Mouse (Mus musculus) c-Kit-negative CD71-positive TER-119-positive erythroid progenitor cells, embryonic 14.5 days (primary cell): ENCODE data around the gene D5Ertd579e.

Source experiments
- DNase-seq: peaks from one replicate; pipeline ENCODE4 v3.0.0-alpha.2; 2013; ENCODE audit warnings: low read depth, low spot score

The D5Ertd579e gene

DNA sequence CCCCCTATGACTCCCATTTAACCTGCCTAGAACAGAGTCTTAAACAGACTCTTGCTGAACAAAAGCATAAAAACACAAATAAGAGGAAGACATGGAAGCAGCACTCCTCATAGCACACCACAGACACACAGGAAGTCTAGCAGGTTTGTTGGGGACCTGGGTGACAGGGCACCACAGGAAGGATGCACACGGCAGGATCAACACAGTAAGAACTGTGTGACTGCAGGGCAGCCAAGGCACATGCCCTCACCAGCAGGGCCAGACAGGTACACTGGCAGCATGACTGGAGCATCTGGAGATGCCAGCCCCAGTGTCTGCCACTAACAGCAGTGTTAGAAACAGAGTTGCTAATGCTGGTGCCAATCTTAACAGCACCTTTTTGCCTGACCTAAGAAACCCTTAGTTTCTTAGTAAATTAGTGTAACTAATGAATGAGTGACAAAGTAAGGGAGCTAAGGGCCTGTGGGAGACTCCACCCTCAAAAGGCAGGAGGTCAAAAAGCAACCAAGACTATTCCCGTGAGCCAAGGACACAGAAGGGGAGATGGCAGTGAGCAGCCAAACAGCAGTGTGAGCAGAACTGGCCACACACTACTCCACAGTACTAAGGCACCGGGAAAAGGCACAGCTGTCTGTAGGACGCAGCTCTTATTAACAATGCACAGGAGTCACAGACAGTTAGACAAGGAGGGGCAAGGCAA lies 125.1 kb downstream of the D5Ertd579e start:
- DNase-seq = no peak

DNA sequence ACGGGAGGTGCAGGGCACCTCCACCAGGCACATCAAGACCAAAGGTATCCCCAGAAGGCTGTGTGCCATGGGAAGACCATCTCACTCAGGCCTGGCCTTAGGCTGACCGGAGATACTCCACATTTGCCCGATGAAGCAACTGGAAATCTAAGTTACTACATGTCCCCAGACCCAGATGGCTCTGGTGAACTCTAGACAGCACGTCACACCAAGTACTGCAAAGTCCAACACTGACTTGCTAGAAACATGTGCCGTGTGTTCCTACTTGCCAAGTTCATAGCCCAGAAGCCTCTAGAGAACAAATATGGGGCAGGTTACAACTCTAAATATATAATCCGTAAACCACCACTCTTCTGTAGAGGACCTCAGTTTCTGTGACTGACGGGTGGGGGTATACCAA lies 125.7 kb downstream of the D5Ertd579e start:
- no peak for DNase-seq

DNA sequence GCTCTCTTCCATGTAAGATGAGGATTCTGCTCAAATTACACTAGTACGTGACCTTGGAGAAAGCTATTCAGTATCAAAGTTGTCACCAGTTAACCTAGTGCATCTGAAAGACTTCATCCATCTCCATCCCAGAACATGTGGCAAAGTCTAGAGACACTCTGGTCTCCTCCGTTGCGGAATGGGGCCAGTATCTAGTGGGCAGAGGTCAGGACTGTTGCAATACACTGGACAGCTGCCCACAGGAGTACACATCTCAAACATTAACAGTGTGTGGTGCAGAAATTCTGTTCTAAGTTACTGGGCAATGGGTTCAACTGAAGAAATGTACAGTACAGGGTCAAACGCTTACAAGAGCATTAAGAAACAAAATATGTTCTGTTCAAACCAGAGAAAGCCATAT lies 127.7 kb downstream of the D5Ertd579e start:
- no peak for DNase-seq

DNA sequence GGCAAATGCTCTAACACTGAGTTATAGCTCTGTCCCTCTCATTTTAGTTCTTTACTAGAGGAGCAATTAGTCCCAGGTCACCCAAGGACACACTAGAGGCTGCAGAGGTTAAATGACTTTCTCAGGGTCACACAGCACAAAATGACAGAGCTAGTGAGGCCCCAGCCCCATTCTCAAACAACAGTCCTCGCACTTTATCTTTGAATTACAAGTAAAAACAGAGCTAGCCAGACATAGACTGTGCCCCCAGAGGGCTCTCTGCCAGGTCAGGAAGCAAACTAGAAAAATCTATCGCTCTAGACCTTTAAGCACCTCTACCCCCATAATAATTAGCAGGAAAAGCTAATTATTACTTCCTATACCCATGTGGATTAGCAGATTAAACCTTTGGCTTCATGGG lies 128.2 kb downstream of the D5Ertd579e start:
- no peak for DNase-seq

DNA sequence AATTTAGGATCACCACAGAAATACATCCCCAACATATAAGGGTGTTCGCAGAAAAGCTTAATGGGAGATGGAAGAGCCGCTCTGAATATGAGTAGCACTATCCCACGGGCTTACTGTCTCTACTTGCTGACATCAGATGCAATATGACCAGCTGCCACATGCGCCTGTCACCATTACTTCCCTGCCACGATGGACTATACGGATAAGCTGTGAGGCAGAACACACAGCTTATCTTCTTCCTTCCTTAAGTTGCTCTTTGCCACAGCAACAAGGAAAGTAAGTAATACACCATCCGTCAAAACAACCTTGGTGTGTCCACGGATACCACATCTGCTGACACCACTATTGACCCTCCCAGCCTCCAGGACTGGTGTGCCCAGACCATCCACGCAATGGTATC lies 131.3 kb downstream of the D5Ertd579e start:
- no peak for DNase-seq

DNA sequence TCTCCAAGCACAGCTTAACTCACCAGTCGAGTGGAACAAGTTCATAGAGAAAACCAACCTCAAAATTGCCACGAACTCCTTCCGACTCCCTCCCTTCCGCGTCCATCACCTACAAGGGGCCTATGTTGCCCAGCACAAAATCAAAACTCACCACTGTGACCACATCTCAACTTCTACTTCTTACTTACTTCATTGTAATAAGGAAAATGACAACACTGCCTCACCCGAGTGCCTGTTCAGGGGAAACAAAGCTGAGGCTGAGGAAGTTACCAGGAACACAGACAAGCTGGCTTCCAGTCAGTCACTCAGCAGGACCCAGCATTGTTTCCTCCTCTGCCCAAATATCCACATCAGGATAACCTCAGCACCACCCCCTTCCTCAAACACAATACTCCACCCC lies 132.1 kb downstream of the D5Ertd579e start:
- no peak for DNase-seq

DNA sequence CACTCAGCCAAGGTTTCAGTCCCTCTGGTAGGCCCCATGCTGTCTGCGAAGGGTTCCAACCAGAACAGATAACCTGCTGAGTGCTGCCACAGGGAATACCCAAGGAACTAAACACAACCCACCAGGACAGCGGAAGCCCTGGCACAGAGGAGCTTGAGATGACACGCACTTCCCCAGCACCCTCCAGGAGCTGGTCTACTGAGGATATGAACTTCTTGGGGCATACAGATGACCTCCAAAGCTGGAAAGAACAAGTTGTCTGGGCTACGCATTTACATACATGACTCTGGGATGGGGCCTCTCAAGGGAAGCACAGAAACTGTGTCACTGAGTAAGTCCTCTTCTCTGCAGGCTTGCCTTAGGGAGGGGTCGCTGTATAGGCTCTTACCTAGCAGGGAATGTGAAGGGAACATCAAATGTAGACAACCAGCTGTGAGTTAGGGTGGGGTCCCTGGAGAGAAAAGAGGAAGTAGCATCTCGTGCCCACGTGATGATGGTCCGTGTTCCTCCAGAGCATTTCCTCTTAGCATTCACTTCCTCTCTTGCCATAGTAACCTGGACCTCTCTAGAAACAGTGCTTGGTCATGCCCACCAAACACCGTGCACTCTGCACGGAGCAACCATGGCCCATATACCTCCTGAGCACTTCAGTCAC lies 132.9 kb downstream of the D5Ertd579e start:
- DNase-seq = no peak

DNA sequence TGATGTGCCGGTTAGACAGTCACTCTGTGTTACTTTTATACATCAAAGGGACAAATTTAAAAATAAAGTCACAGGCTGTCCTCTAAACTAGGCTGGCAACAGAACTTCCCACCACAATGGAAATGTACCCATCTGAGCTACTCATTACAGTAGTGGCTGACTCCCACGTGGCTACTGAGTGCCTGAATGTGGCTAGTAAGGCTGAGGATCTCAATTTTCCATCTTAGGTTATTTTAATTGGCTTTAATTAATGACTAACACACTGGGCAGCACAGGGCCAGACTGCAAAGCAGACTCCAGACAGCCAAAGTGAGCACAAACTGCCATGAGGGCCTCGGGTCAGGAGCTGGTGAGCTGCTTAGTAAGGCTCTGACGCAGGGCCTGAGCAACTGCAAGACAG lies 134.3 kb downstream of the D5Ertd579e start:
- DNase-seq = no peak

DNA sequence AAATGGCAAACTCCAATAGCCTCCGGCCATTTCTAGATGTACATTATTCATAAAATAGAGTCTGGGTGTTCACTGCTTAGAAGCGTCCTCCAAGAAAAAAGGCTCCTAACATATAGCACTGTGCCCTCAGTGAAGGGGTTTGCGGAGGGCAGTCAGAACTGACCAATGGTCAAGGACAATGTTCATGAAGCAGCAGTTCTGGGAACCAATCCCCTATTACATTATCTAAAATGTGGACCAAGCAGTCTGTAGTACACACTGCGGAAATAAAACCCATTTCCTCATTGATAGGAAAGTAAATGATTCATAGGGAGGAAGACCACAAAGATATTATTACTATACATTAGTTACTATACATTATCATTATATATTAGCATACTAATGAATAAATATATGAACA lies 135.3 kb downstream of the D5Ertd579e start:
- DNase-seq = no peak

DNA sequence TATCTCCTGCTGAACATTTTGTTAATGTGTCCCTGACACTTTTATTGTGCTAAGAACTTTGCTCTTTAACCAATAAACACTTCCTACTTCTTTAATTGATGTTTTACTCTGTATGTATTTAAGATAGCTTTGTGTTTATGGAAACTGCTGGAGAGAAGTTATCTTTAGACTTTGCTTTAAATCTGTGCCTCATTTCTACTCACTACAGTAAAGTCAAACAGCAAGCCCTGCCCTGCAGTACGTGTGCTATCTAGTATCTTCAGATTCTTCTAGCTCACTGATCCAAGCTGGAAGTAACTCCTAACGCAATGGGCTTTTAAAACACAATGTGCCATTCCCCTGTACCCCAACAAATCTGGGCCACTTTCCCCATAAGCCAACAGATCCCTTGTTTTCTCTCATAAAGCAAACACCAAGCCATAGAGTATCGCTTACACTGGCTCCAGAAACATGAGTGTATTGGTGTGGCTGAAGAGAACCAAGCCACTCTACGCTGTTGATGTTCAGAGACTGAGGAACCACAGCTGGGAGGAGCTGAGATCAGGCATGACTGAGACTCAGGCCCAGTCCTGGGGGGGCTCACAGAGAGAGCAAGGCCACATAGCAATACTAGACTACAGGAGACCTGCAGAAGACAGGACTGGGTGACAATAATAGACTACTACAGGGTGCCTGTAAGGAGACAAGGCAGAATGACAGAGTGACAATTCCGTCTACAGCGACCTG lies 136.2 kb downstream of the D5Ertd579e start:
- no peak for DNase-seq

DNA sequence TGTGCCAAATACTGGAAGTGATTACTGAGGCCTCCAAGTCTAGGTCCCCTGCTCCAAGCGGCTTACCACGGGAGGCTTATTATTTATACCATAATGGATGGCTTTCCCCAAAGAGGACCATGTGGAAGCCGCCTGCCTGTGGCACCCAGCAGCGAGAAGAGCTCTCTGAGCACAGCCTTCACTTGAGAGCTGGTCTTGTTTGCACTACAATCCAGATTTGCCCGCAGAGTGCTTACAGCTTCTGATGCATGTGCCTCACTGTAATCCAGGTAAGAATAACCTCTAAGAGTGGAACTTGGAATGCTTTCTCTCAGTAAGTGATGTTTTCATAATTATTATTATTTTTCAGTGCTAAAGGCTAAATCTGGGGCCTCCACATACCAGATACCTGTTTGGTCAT lies 136.7 kb downstream of the D5Ertd579e start:
- DNase-seq = no peak

DNA sequence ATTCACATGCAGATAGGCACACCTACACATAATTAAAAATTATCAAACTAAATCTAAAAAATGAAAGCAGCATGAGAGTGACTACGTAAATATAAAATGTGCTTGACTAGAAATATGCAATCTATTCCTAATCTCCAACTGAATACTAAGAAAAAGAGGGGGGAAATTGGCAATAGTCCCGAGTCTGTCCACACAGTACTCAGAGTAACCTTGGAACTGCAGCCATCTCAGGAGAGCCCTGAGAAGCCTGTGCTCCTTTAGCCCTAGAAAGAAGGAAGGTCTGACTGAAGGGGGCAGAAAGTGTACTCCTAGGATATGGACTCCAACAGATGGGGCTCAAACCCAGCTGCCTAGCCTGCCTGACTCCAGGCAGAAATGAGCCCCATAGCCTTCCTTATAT lies 137.3 kb downstream of the D5Ertd579e start:
- no peak for DNase-seq

DNA sequence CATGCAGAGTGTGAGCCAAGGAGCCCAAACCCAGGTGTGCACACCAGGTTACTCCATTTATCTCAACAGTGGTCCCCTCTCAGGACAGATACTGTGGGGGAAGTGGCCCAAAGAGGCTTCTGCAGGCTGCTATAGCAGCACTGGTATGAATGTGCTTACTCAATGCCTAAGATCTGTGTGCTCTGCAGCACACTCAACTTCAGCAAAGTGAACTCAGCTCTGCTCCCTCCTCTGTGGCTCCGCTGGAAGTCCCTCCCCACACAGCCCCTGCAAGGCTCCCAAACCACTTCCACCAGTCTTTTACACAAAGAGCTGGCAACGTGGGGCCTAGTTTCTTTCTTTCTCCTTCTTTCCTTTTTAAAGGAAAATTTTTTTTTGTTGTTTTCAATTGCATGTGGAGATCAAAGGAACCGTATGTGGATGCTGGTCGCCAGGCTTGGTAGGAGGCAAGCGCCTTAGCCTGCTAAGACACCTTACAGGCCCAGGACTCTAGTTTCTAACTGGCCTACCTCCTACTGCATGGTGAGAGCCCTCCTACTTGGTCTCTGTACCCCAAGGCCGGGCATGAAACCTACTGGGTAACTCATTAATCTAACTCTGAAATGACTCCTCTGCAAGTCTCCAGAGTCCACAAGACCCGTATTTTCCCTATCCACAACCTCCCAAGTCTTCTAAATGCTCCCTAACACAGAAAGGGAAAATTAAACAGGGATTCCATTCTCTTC lies 138.1 kb downstream of the D5Ertd579e start:
- no peak for DNase-seq

DNA sequence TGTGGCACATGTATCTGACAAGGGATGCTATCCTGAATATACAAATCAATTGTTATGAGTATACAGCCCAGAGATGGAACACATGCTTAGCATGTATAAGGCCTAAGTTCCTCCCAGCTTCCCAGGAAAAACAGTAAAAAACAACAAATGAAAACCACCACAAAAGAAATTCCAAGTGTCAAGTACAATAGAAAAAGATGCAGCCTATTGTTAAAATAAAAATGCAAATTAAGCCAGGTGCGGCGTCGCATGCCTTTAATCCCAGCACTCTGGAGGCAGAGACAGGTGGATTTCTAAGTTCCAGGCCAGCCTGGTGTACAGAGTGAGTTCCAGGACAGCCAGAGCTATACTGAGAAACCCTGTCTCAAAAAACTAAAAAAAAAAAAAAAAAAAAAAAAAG lies 138.9 kb downstream of the D5Ertd579e start:
- no peak for DNase-seq

DNA sequence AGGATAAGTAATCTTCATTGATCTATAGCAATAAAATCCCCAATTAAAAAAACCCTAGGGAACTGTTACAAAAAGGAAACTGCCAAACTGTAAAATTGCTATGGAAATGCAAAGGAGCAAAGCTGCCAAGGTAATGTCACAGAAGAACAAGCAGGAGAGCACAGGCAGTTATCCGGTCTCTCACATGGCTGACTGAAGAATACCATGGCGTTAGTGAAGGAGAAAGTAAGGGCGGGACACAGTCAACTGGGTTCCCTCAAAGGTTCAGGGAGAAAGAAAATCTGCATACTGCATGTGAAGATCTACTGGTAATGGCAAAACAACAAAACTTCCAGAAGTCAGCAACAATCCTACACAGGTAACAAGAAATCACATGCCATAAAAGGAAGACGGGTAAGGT lies 139.5 kb downstream of the D5Ertd579e start:
- DNase-seq = no peak

DNA sequence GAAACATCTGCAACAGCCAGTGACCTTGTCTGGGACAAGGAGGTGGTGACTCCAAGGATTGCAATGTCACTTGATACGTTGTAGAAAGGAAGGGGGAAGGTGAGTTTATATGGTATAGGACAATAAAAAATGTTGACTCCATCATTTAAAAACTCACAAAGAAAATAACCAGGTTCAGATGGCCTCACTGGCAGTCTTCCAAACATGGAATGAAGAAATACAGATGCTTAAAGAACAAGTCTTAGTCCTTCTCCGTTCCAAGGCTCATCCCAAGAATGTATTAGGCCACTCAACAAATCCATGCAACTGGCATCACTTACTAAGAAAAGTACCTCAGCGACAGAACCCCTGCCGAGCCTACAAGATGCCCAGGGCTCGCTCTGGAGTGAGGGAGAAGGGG lies 141.3 kb downstream of the D5Ertd579e start:
- DNase-seq = no peak

DNA sequence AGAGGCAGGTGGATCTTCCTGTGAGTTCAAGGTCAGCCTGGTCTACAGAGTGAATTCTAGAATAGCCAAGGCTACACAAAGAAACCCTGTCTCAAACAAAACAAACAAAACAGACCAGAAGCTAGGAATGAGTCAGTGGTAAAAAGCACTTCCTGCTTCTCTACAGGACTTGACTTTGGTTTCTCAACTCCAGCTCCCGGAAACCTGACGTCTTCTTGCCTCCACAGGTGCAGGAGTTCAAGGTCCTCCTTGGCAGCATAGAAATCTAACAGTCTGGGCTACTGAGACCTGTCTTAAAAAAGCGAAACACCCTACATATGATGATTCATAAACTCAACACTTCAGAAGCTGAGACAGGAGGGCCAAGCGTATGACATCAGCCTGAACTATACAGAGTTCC lies 141.9 kb downstream of the D5Ertd579e start:
- no peak for DNase-seq

DNA sequence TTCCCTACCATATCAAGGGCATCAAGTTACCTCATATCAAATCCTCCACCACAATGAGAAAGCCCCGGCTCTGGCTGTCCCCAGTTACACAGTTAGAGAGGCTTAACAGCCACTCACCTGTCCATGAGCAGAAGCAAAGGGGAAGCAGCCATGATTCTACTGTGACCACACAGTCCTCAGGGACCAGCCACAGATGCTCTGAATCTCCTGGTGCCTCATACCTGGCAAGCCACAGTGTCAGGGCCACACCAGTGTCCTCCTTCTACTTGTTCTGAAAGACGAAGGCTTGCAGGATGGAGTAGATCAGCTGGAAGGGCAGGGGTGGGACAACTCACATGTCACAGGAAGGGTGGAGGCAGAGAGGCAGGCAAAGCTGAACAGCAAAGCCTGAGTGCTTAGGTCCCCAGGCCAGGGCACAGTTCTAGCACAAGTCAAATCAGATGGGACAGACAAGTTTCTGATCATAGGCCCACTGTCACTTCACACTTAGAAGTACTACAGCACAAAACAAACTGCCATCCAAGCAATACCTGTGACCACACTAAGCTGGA lies 142.7 kb downstream of the D5Ertd579e start:
- DNase-seq = no peak

DNA sequence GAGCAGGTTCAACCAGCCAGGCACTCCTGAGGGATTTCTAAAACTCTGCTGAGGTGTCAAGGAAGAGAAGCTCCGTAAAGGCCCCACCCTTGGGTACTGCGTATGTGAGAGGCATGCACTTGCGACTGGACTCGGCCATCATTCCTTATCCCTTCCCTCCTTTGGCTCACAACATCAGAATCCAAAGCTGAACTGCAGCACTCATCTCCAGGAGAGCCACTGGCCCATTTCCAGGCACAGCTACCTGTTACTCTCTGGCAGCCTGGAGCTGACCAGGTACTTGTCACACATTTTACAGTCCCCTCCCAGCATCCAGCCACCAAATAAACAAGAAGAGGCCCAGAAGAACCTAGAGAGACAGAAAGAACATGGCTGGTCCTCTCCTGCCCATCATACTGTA lies 143.4 kb downstream of the D5Ertd579e start:
- DNase-seq = no peak
